Mouse (Mus musculus) stomach, postnatal 0 days (tissue): Measurements from ENCODE around the gene Pspc1.
A peak's percentile ranks its signal among the peaks of the same experiment; 100 is the strongest.

Source experiments
- CTCF ChIP-seq: IDR thresholded peaks from 2 replicates; pipeline ENCODE4 v1.5.1; 2016; ENCODE audit warnings: antibody characterized with exemption, low read depth, mild to moderate bottlenecking, moderate library complexity
- EP300 ChIP-seq: optimal IDR thresholded peaks from 2 replicates; pipeline ENCODE3; 2016; ENCODE audit warnings: antibody characterized with exemption

GRCm38 (mm10) chr14:56740175-56740574 is 37.9 kb downstream of the Pspc1 start:
- TF ChIP-seq CTCF (peak; percentile 49), EP300 (no peak)
